Mouse (Mus musculus) ES-Bruce4 (cell line): ENCODE results near the gene Samd13. TPM values are rescaled to one million over a fixed set of nuclear protein-coding genes. Genes with fewer than 3 reads are reported as not detected.

Experiments used
- H3K27ac ChIP-seq: 2 replicates; pipeline ENCODE4 v1.5.1; 2012; ENCODE audit warnings: low read length, inconsistent platforms; ENCODE audit not compliant: insufficient read depth
- H3K27me3 ChIP-seq: 2 replicates; pipeline ENCODE4 v1.6.1; 2012; ENCODE audit warnings: mild to moderate bottlenecking, low read length, inconsistent platforms; ENCODE audit not compliant: control insufficient read depth, poor library complexity, insufficient read depth, severe bottlenecking
- H3K36me3 ChIP-seq: 2 replicates; pipeline ENCODE4 v1.6.1; 2012; ENCODE audit warnings: inconsistent platforms, mild to moderate bottlenecking, low read length, moderate library complexity; ENCODE audit not compliant: control insufficient read depth, poor library complexity, insufficient read depth, severe bottlenecking
- H3K4me1 ChIP-seq: one replicate; pipeline ENCODE4 v1.8.1; 2011; ENCODE audit warnings: low read length; ENCODE audit not compliant: control insufficient read depth, insufficient read depth
- H3K4me3 ChIP-seq: 2 replicates; pipeline ENCODE4 v1.5.1; 2011; ENCODE audit warnings: low read depth, mild to moderate bottlenecking, low read length
- H3K9ac ChIP-seq: 2 replicates; pipeline ENCODE4 v1.6.1; 2012; ENCODE audit warnings: low read depth, mild to moderate bottlenecking, inconsistent platforms; ENCODE audit not compliant: poor library complexity, severe bottlenecking
- H3K9me3 ChIP-seq: replicated peaks from 2 replicates; pipeline ENCODE4 v1.6.1; 2012; ENCODE audit warnings: mild to moderate bottlenecking, low read length, inconsistent platforms; ENCODE audit not compliant: control insufficient read depth, poor library complexity, insufficient read depth, severe bottlenecking
- CTCF ChIP-seq: IDR thresholded peaks from one replicate; pipeline ENCODE4 v1.8.1; 2011; ENCODE audit warnings: low read depth, low read length
- EP300 ChIP-seq: IDR thresholded peaks from 2 replicates; pipeline ENCODE4 v1.6.1; 2011; ENCODE audit warnings: low read depth, low read length; ENCODE audit not compliant: insufficient read depth
- POLR2A ChIP-seq: IDR thresholded peaks from one replicate; pipeline ENCODE4 v1.8.1; 2011; ENCODE audit warnings: low read length; ENCODE audit not compliant: insufficient read depth
- polyA plus RNA-seq: library from polyadenylated mRNA; stranded (reverse); fragments of >200 nt; gene quantifications from 2 replicates; pipeline ENCODE4 v1.2.4, GENCODE M21; 2011; ENCODE audit warnings: low read depth; ENCODE audit not compliant: missing spikeins, insufficient read depth, insufficient read length

The Samd13 gene
- polyA plus RNA-seq, 1 experiment: not detected

DNA sequence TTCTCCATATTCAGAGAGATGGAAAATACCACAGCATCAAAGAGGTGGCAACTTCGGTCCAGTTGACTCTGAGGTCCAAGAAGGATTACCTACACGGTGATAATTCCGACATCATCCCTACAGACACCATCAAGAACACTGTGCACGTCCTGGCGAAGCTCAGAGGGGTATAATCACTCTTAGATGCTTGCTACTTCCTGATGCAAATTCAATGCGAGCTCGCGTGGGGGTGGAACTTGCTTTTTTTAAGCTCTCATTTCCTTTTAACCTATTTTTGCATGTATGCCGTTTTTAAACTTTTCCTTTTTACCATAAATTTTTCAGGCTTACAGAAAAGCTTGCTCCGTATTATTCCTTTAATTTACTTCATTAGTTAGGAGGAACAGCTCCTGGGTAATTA lies 75.1 kb downstream of the Samd13 start:
- no peak overlapping the region for H3K27ac ChIP-seq
- H3K9me3 ChIP-seq: no peaks in the 10 kb centered on the region
- H3K4me3 ChIP-seq: no peak overlapping the region
- H3K36me3 ChIP-seq: no peaks in the 10 kb centered on the region
- no peak overlapping the region for H3K9ac ChIP-seq
- H3K27me3 ChIP-seq: no peaks in the 10 kb centered on the region
- TF ChIP-seq CTCF: no peak
- no peak for TF ChIP-seq POLR2A
- no peak for TF ChIP-seq EP300
- H3K4me1 ChIP-seq: no peaks in the 10 kb centered on the region

GRCm38 (mm10) chr3:146607368-146607767 lies 78.0 kb downstream of the Samd13 start:
- Histone ChIP-seq H3K27ac (no peak overlapping the region), H3K4me1 (no peaks in the 10 kb centered on the region)
- no peak for TF ChIP-seq POLR2A

DNA sequence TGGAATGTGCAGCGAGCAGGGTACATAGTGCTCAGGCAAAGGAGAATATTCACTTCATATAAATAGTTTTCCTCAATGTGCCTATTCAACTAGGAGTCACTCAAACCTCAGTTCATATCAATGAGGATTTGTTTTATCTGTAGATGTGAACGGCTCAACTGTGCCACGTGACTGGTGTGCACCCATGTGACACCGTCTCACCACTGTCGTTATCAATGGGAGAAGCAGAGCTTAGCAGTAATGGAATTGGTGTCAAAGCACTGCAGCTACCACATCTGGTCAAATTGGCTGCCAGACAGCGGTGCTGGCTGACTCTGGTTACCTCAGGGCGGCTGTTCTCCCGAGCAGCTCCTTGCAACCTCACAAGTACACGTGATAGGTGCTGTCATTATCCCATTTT lies 80.7 kb downstream of the Samd13 start:
- no peaks in the 10 kb centered on the region for H3K36me3 ChIP-seq
- no peak overlapping the region for H3K27ac ChIP-seq
- H3K9ac ChIP-seq: no peak overlapping the region
- H3K4me3 ChIP-seq: no peak overlapping the region
- no peaks in the 10 kb centered on the region for H3K27me3 ChIP-seq
- no peaks in the 10 kb centered on the region for H3K4me1 ChIP-seq
- H3K9me3 ChIP-seq: no peaks in the 10 kb centered on the region
- no peak for TF ChIP-seq POLR2A
- TF ChIP-seq CTCF: no peak
- no peak for TF ChIP-seq EP300

More at GRCm38 (mm10) chr3:146607368-146607767, 78.0 kb downstream of the Samd13 start:
- H3K4me3 ChIP-seq: no peak overlapping the region
- H3K9me3 ChIP-seq: no peaks in the 10 kb centered on the region
- no peaks in the 10 kb centered on the region for H3K36me3 ChIP-seq
- H3K27me3 ChIP-seq: no peaks in the 10 kb centered on the region
- H3K9ac ChIP-seq: no peak overlapping the region

DNA sequence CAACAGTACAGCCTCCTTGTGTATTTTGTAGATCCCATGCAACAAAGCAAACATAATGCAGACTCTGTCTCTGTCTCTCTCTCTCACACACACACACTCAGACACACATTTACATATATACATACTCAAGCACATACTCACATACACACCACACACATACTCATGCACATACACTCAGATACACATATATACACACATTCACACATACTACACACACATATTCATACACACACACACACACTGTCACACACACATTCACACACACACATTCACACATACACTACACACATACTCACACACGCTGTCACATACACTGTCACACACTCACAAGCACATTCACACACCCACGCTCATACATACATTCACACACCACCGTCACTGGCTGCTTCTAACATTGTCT lies 82.9 kb downstream of the Samd13 start:
- TF ChIP-seq POLR2A (no peak), EP300 (no peak), CTCF (no peak)
- Histone ChIP-seq H3K4me3 (no peak overlapping the region), H3K9ac (no peak overlapping the region), H3K9me3 (no peaks in the 10 kb centered on the region), H3K27me3 (no peaks in the 10 kb centered on the region), H3K4me1 (no peaks in the 10 kb centered on the region), H3K27ac (no peak overlapping the region), H3K36me3 (no peaks in the 10 kb centered on the region)

- Histone ChIP-seq H3K4me1 (no peaks in the 10 kb centered on the region), H3K4me3 (no peak overlapping the region), H3K9ac (no peak overlapping the region), H3K27me3 (0 out of 2 replicates have a peak, but pooled peaks cover 1% of the 10 kb centered on the region), H3K27ac (no peak overlapping the region), H3K36me3 (no peaks in the 10 kb centered on the region), H3K9me3 (no peaks in the 10 kb centered on the region)
- TF ChIP-seq POLR2A (no peak), EP300 (no peak), CTCF (no peak)
Measured at GRCm38 (mm10) chr3:146601205-146601604, 84.2 kb downstream of the Samd13 start.

GRCm38 (mm10) chr3:146599198-146599900 lies 86.0 kb downstream of the Samd13 start:
- no peak overlapping the region for H3K27ac ChIP-seq
- no peaks in the 10 kb centered on the region for H3K36me3 ChIP-seq
- no peak for TF ChIP-seq CTCF
- no peak for TF ChIP-seq EP300
- no peak for TF ChIP-seq POLR2A
- H3K27me3 ChIP-seq: 0 out of 2 replicates have a peak, but pooled peaks cover 1% of the 10 kb centered on the region
- H3K4me3 ChIP-seq: no peak overlapping the region
- no peaks in the 10 kb centered on the region for H3K9me3 ChIP-seq
- H3K9ac ChIP-seq: no peak overlapping the region
- H3K4me1 ChIP-seq: no peaks in the 10 kb centered on the region
